Mouse (Mus musculus): Measurements from ENCODE around the gene Gpx8.

GRCm38 (mm10) chr13:112994191-112994590 lies 52.0 kb downstream of the Gpx8 start:
- no peak for TF ChIP-seq POLR2A (IDR thresholded peaks at IDR 0.05; ENCODE audit: insufficient read length, low read depth)
- TF ChIP-seq CEBPB (IDR thresholded peaks at IDR 0.05; ENCODE audit: insufficient read depth, poor library complexity, severe bottlenecking) = no peak
- TF ChIP-seq MYOD1 (IDR thresholded peaks at IDR 0.05; ENCODE audit: control insufficient read depth in 1 of 3, insufficient read length in 2 of 3, low read depth in 2 of 3) = no peak
- no peak for TF ChIP-seq E2F4 (IDR thresholded peaks at IDR 0.05; ENCODE audit: insufficient read depth)
- no peak for TF ChIP-seq TCF12 (IDR thresholded peaks at IDR 0.05; ENCODE audit: insufficient read depth, poor library complexity, severe bottlenecking)
- TF ChIP-seq MAX (IDR thresholded peaks at IDR 0.05; ENCODE audit: low read depth) = no peak
- no peak for TF ChIP-seq USF1 (IDR thresholded peaks at IDR 0.05; ENCODE audit: low read depth)
- no peak for TF ChIP-seq TCF3 (IDR thresholded peaks at IDR 0.05; ENCODE audit: insufficient read length, low read depth)

Data from myocyte (in vitro differentiated cells).